Mouse (Mus musculus) kidney, postnatal 36 days (tissue): ENCODE data around the gene 4930595M18Rik.

ENCODE experiments used
- DNase-seq, 2 experiments: peaks; one replicate each; pipeline ENCODE4 v3.0.0; 2021 to 2022; ENCODE audit warnings: mixed read lengths in 2 of 2

The 4930595M18Rik gene

DNA sequence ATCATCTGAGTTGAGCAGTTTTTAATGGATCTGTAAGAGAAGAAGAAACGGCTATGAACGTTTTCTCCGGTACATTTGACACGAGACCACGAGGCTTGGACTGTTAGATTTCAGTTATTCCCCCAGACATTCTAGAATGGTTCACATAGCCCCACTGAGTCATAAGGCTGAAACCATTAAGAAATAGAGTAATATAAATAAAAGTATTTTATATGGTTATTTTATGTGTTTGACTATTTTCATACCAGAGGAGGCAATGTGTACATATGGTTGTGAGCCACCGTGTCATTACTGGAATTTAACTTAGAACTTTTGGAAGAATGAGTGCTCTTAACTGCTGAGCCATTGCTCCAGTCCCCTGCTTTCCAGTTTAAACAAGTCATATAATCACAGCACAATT, at the start of gene 4930595M18Rik:
4930595M18Rik (minus strand) TSS at position 101 of the 400 bp plus-strand sequence.
- DNase-seq: no peak

- peak; percentile 1 to 5 for DNase-seq
These were observed 14.6 kb upstream of the 4930595M18Rik start for GRCm38 (mm10) chrX:81472500-81472899.
